8 mouse cellular contexts compared by ENCODE assay signal in the genomic region with DNA sequence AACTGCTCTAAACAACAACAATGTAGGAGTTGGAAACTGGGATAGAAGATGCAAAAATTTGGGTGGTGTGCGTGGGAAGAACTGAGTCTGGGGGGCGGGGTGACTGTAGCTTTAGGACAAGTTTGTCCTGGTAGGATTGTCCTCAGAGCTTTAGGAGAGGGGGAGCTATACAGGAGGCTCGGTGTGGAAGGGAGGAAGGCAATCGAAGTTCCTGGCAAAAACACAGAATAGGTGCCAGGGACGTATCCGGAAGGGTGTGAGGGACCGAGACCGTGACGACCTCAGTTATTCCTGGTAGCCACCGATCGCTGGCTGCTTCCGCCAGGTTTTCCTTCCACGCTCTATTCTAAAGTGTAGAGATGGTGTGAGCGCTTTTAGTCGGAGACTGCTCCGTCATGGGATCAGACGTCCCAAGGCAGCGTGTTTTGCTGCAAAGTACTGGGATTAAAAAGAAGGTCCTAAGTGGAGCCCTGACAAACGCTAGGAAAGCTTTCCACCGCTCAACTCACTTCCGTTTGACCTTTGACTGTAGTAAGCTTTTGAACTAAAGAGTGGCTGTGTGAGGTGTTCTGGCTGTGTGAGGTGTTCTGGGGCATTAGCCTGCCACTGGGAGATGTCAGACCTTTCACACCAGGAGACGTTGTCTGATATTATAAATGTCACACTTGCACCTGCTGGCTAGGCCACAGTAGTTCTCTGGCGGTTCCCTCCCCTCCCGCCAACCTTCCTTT. TPM values are rescaled to one million over a fixed set of nuclear protein-coding genes. Genes with fewer than 3 reads are reported as not detected.
DNase-seq lines count a peak whose midpoint lies in the region; ATAC-seq and TF ChIP-seq lines count a peak whose summit lies in the region.

No protein-coding gene starts in this region.

- H3K4me3 ChIP-seq in heart, embryonic 11.5 days (ENCODE audit: low read depth, low read length): peak overlapping the region; percentile 57
- H3K4me3 ChIP-seq in hindbrain, embryonic 13.5 days: peak overlapping the region; percentile 66
- H3K4me3 ChIP-seq in midbrain, embryonic 10.5 days: peak overlapping the region; percentile 71

- no peaks in the 10 kb centered on the region for H3K36me3 ChIP-seq in heart, embryonic 11.5 days (ENCODE audit: control insufficient read depth, insufficient read depth, low read length)
- H3K36me3 ChIP-seq in hindbrain, embryonic 13.5 days: no peaks in the 10 kb centered on the region
- no peaks in the 10 kb centered on the region for H3K36me3 ChIP-seq in midbrain, embryonic 10.5 days

- TF ChIP-seq CTCF in brain, embryonic 14.5 days (IDR thresholded peaks at IDR 0.05; ENCODE audit: borderline replicate concordance, extremely low read depth, insufficient read depth, insufficient read length): no peak

- peaks cover 52% of the 10 kb centered on the region for H3K27me3 ChIP-seq in heart, embryonic 11.5 days (ENCODE audit: control insufficient read depth, insufficient read depth, low read length)
- H3K27me3 ChIP-seq in hindbrain, embryonic 13.5 days: peaks cover 62% of the 10 kb centered on the region
- H3K27me3 ChIP-seq in midbrain, embryonic 10.5 days (ENCODE audit: low read depth, poor library complexity, severe bottlenecking): peaks cover 64% of the 10 kb centered on the region

- peak overlapping the region; percentile 97 for H3K4me2 ChIP-seq in heart, embryonic 11.5 days
- H3K4me2 ChIP-seq in hindbrain, embryonic 13.5 days: peak overlapping the region; percentile 95

- peaks cover 4% of the 10 kb centered on the region; the same call in 1 of the 2 replicates for H3K4me1 ChIP-seq in heart, embryonic 11.5 days (ENCODE audit: control insufficient read depth, insufficient read depth, low read length)
- peaks cover 17% of the 10 kb centered on the region for H3K4me1 ChIP-seq in hindbrain, embryonic 13.5 days (replicated peaks)
- H3K4me1 ChIP-seq in midbrain, embryonic 10.5 days: peaks cover 19% of the 10 kb centered on the region

- H3K9ac ChIP-seq in heart, embryonic 11.5 days (ENCODE audit: low read depth, low read length): no peak overlapping the region
- H3K9ac ChIP-seq in hindbrain, embryonic 13.5 days: peak overlapping the region; percentile 80

- no peaks in the 10 kb centered on the region for H3K9me3 ChIP-seq in heart, embryonic 11.5 days (replicated peaks; ENCODE audit: control insufficient read depth, low read length)
- H3K9me3 ChIP-seq in hindbrain, embryonic 13.5 days: peaks cover under 1% of the 10 kb centered on the region; the same call in 1 of the 2 replicates
- peaks cover 4% of the 10 kb centered on the region; the same call in 1 of the 2 replicates for H3K9me3 ChIP-seq in midbrain, embryonic 10.5 days (replicated peaks)

- no peak for TF ChIP-seq POLR2A in brain, embryonic 14.5 days (IDR thresholded peaks at IDR 0.05; ENCODE audit: borderline replicate concordance, extremely low read depth, insufficient read depth, insufficient read length, poor library complexity, severe bottlenecking)

- WGBS in heart, embryonic 11.5 days (ENCODE audit: insufficient replicate concordance): 8% methylated on average over 24 of the region's 24 CpGs
- 10% methylated on average over 24 of the region's 24 CpGs for WGBS in hindbrain, embryonic 13.5 days
- WGBS in midbrain, embryonic 10.5 days: 5% methylated on average over 24 of the region's 24 CpGs

- no peak for ATAC-seq in heart, embryonic 11.5 days (replicated peaks; ENCODE audit: insufficient number of reproducible peaks, low FRiP score, low TSS enrichment)
- ATAC-seq in hindbrain, embryonic 13.5 days (ENCODE audit: low FRiP score): peak; percentile 11; the same call in 1 of the 2 replicates
- ATAC-seq in megakaryocyte-erythroid progenitor cell, adult 5-6 weeks (replicated peaks; ENCODE audit: low FRiP score, low TSS enrichment, poor library complexity, severe bottlenecking): no peak

- no peak for DNase-seq in heart, postnatal 10 days
- DNase-seq in brain, embryonic 14.5 days (ENCODE audit: low read depth): peak; percentile 10
- peak; percentile 20 for DNase-seq in midbrain, embryonic 10.5 days (ENCODE audit: low spot score)
- no peak for DNase-seq in thymus, postnatal 10 days (ENCODE audit: low spot score in 2 of 2)
- DNase-seq in cerebellum, postnatal 25 days: no peak

- H3K27ac ChIP-seq in heart, embryonic 11.5 days (ENCODE audit: low read depth, low read length): no peak overlapping the region
- no peak overlapping the region for H3K27ac ChIP-seq in hindbrain, embryonic 13.5 days
- H3K27ac ChIP-seq in midbrain, embryonic 10.5 days (replicated peaks): no peak overlapping the region

- intact Hi-C loops in heart, postnatal 10 days (cut with DNase I): no loop called here

RNA-seq across cellular contexts. Expression of gene 2810459M11Rik, which starts 1.3 kb away (rescaled TPM):
- 0.35 and 0.74 TPM in 2 replicates for polyA plus RNA-seq in heart, embryonic 11.5 days (2014; fragmentation: Nextera tagmentation; extraction: Ambion mirVana)
- total RNA-seq in heart, postnatal 10 days (2021): not detected
- 7.7 and 9.4 TPM in 2 replicates for polyA plus RNA-seq in brain, embryonic 14.5 days (2012; rRNA removed)
- 2.0 and 3.9 TPM in 2 replicates for polyA plus RNA-seq in hindbrain, embryonic 13.5 days (2015; fragmentation: Nextera tagmentation; extraction: Ambion mirVana)
- 0.14 TPM in 1 of 2 replicates, not detected in the other for polyA plus RNA-seq in midbrain, embryonic 10.5 days (2016; fragmentation: Nextera tagmentation; extraction: Ambion mirVana)
- not detected in 2 replicates for total RNA-seq in megakaryocyte-erythroid progenitor cell, adult 5-6 weeks (2014; fragmentation: Nextera tagmentation)
- not detected in 2 replicates for total RNA-seq in megakaryocyte-erythroid progenitor cell, adult 5-6 weeks (2017)

RNA-seq across cellular contexts. Expression of gene Psmd1, which starts 17.2 kb away (rescaled TPM):
- 158 and 176 TPM in 2 replicates for polyA plus RNA-seq in heart, embryonic 11.5 days (2014; fragmentation: Nextera tagmentation; extraction: Ambion mirVana)
- 100 to 1,000 TPM; 113 to 118 TPM for total RNA-seq in heart, postnatal 10 days (2021)
- 88.0 and 89.0 TPM in 2 replicates for polyA plus RNA-seq in brain, embryonic 14.5 days (2012; rRNA removed)
- 184 and 194 TPM in 2 replicates for polyA plus RNA-seq in hindbrain, embryonic 13.5 days (2015; fragmentation: Nextera tagmentation; extraction: Ambion mirVana)
- polyA plus RNA-seq in midbrain, embryonic 10.5 days (2016; fragmentation: Nextera tagmentation; extraction: Ambion mirVana): 239 and 242 TPM in 2 replicates
- total RNA-seq in megakaryocyte-erythroid progenitor cell, adult 5-6 weeks (2014; fragmentation: Nextera tagmentation): 107 and 120 TPM in 2 replicates
- total RNA-seq in megakaryocyte-erythroid progenitor cell, adult 5-6 weeks (2017): 198 and 214 TPM in 2 replicates

RNA-seq across cellular contexts. Expression of gene Spata3, which starts 30.4 kb away (rescaled TPM):
- not detected in 2 replicates for polyA plus RNA-seq in heart, embryonic 11.5 days (2014; fragmentation: Nextera tagmentation; extraction: Ambion mirVana)
- total RNA-seq in heart, postnatal 10 days (2021): not detected
- 0.14 and 0.29 TPM in 2 replicates for polyA plus RNA-seq in brain, embryonic 14.5 days (2012; rRNA removed)
- 0.23 and 0.35 TPM in 2 replicates for polyA plus RNA-seq in hindbrain, embryonic 13.5 days (2015; fragmentation: Nextera tagmentation; extraction: Ambion mirVana)
- not detected in 2 replicates for polyA plus RNA-seq in midbrain, embryonic 10.5 days (2016; fragmentation: Nextera tagmentation; extraction: Ambion mirVana)
- total RNA-seq in megakaryocyte-erythroid progenitor cell, adult 5-6 weeks (2014; fragmentation: Nextera tagmentation): not detected in 2 replicates
- total RNA-seq in megakaryocyte-erythroid progenitor cell, adult 5-6 weeks (2017): not detected in 2 replicates

Comparison
In these comparisons a context has a peak if more than half of its experiments do, and no peak if none do; other contexts are left out.
1. DNase-seq: peak in brain, embryonic 14.5 days (single experiment) and midbrain, embryonic 10.5 days (single experiment); none in heart, postnatal 10 days (0 of 2), thymus, postnatal 10 days (0 of 2) and cerebellum, postnatal 25 days (0 of 2).
2. Peak in every context shown above with its lines, with median percentiles within 50 percentile points of each other: H3K4me3 ChIP-seq.